Mouse (Mus musculus): ENCODE data around the gene P2ry6.

DNA sequence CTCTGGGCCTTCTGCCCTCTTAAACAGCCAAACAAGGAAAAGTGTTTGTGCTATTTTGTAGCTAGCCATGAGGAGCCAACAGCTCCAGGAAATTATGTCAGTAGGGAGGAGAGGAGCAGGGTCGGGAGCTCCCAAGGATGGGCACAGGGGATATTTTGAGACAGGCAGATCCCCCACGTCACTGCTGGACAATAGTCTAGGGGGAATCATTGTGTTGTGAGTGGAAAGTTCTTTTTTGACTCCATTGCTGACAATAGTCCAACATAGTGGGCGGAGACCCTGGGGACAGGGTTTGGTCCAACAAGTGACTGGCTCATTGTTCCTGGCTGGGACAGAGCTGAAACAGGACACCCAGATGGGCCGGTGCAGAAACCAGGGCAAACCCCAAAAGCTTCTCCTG, 18.7 kb upstream of the P2ry6 start:
- TF ChIP-seq CTCF (conservative IDR thresholded peaks at IDR 0.05; ENCODE audit: low read length) (no peak), POU5F1 (IDR thresholded peaks at IDR 0.05; ENCODE audit: borderline replicate concordance, low read length) (no peak)

Data from E14TG2a.4 (cell line).